Mouse (Mus musculus): ENCODE results near the gene Uqcrc2. TPM values are rescaled to one million over a fixed set of nuclear protein-coding genes. Genes with fewer than 3 reads are reported as not detected.
A peak's percentile ranks its signal among the peaks of the same experiment; 100 is the strongest.

Uqcrc2 gene
- polyA plus RNA-seq (2012; rRNA removed), result 166 and 189 TPM in 2 replicates

DNA sequence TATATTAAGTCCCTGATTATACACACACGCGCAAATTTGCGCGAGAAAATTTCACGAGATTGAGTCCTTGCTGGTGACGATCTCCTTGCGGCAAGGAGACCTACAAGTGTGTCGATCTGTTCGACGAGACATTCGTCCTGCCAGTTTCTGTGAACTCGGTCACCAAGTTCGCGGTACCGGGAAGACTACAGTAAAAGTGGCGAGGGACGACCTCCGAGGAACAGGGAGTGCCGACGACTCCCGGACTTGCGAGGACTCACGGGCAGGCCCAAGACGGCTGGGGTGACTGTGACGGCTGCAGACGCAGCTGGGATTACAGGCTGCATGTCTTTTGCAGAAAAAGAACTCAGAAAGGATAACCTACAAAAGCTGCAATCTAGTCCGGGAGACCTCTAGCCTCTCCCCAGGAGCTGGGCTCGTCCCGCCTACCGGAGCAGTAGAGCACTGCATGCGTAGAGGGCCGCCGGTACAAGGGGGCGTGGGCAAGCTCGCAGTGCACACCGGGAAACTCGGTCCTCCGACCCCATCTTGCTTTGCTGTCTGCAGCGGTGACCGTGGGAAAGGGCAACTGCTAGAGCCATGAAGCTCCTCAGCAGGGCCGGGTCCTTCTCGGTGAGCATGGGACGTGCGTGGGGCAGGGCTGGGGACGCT is at the start of gene Uqcrc2:
Gene Uqcrc2, plus strand, starts transcription at position 466 of the 651 bp plus-strand sequence.
- under 1% methylated on average over 45 of the region's 45 CpGs for WGBS
- peak; percentile 64 for DNase-seq (ENCODE audit: low read depth, low spot score)

DNA sequence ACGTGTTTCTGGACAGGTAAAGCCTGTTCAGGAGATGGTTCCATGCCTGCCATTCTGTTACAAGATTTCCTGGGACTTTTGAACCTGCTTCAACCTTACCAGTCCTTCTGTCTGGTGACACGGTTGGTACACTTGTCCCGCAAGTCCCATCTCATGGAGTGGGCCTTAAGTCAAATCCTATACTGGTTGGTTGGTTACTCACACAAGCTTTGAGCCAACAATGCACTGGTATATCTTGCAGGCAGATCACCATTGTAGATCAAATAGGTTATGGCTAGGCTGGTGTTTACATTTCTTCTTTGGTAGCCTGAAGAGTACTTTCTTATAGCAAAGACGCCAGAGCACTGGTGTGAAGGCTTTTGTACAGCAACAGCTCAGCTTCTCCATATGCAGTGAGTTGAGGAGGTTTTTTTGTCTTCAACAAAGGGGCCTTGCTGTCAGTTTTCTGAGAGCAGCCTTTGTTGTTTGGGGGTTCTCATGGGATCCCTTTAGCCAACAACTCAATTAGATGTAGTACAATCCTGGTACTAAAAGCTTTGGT is 37.7 kb upstream of the Uqcrc2 start:
- no peak for DNase-seq (ENCODE audit: low read depth, low spot score)
- WGBS, result 84% methylated on average over 4 of the region's 4 CpGs

DNA sequence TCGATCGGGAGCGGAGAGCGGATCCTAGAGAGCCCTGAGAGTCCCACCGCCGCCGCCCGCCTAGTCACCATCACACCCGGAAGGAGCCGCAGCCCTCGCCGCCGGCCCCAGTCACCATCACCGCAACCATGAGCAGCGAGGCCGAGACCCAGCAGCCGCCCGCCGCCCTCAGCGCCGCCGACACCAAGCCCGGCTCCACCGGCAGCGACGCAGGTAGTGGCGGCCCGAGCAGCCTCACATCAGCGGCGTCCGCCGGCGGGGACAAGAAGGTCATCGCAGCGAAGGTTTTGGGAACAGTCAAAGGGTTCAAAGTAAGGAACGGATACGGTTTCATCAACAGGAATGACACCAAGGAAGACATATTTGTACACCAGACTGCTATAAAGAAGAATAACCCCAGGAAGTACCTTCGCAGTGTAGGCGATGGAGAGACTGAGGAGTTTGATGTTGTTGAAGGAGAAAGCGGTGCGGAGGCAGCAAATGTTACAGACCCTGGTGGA is 37.2 kb upstream of the Uqcrc2 start:
- WGBS, result 9% methylated on average over 41 of the region's 41 CpGs
- DNase-seq (ENCODE audit: low read depth, low spot score), result no peak

DNA sequence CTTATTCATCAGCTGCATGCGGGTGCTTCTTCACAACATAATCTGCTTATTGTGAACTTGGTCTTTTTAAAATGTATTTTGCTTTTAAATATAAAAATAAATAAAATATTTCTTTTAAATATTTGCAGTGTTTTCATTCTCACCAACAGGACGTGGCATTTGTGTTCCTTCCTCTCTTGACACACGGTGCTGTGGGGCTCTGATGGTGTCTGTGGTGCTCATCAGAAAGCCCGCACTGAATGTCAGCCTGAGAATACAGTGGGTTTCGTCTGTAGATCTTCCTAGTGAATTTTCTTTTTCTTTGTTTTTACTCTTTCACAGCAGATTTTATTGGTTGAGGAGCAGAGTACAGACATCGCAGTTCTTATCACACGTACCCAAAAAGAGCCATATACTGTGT is 36.6 kb upstream of the Uqcrc2 start:
- DNase-seq (ENCODE audit: low read depth, low spot score), result no peak
- WGBS, result 80% methylated on average over 7 of the region's 7 CpGs

DNA sequence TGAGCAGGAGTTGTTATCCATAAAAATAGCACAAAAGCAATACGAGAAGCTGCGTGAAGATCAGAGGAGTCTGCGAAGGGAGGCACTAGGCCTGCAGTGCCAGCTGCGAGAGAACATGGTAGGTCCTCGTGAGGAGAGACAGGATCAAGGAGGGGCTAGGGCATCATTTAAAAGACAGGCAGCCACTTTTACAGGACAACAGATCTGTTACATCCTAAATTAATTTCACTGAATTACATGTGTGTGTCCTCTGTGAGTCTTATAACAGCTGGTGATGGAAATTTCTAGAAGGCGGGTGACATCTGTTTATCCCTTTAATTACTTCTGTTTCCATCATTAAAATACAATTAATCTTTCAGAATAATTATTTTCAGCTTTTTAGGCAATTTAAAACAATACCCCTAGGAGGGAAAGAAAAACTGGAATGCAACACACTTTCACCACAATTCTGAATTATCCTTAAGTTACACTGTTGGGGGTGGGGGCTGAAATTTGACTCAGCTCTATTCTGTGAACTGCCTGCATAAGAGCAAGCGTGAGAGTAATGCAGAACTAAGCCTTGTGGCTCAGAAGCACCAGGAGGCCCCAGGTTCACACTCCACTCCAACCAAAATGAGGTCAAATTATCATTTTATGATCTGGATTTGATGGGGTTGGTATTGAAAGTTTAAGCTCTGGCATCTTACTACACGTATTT is 14.8 kb upstream of the Uqcrc2 start:
- no peak for DNase-seq (ENCODE audit: low read depth, low spot score)
- 70% methylated on average over 8 of the region's 8 CpGs for WGBS

DNA sequence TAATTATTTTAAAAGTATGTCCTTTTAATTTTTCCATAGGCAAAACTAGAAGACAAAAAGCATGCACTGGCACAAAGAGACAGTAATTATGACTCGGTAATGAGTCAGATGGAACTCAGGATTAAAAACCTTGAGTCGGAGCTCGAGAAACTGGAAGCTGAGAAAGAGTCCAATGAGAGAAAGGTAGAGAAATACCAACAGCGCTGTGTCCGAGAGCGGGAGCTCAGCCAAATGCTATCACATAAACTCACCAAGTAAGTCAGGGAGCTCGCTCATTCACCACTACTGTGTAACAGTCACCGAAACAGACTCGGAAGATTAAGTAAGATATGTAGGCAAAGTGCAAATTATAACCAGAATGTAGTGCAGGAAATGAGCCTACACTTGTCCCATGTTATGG is 14.1 kb upstream of the Uqcrc2 start:
- WGBS, result 83% methylated on average over 9 of the region's 9 CpGs
- no peak for DNase-seq (ENCODE audit: low read depth, low spot score)

DNA sequence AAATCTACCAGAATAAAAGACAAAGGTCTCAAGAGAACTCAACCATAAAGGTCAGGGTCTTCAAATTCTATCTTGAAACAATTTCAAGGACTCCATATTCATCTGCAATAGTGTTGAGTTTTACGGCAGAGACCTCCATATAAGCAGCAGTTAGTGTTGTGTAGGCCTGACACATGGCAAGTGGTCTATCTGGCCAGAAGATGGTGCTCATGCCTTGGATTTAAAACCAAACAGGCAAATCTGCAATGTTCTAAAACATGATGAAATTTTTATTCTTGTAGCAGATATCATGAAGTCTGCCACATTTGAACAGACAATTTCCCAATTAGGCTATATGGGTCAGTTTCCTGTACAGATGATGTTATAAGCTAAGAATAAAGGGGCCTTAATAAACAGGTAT is 2.5 kb upstream of the Uqcrc2 start:
- no peak for DNase-seq (ENCODE audit: low read depth, low spot score)

DNA sequence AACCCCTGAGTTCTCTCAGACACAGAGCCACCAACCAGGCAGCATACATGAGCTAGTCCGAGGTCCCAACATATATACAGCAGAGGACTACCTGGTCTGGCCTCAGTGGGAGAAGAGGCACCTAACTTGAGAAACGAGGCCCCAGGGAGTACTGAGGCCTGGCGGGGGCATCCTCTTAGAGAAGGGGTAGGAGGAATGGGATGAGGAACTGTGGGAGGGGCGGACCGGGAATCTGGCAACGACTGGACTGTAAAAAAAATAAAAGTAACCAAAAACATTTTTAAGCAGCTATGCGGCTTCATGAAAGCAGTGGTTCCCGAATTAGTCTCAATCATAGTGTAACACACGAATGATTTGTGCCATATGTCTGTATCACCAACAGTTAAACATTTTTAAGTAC is 675 bp upstream of the Uqcrc2 start:
- no peak for DNase-seq (ENCODE audit: low read depth, low spot score)

More for the DNA sequence above, 2.5 kb upstream of the Uqcrc2 start:
- 37% methylated on average over 1 of the region's 1 CpGs for WGBS

DNA sequence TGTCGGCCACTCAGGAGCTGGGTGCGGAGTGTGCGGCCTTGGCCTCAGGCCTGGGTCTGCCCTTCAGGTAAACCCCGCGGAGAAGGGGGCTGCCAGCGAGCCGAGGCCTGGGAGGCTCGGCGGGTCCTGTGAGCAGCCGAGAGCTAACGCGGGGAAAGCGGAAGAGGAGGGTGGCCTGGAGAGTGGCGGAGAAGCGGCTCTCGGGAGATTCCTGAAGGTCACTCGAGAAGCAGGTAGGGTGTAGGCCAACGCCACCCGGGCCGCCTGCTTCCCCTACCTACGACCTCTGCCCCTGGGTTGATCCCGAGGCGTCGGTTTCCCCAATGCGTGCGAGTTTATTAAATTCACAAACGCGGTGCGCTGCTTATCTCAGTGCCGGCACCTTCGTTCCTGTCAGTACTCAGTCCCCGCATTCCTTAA is 396 bp downstream of the Uqcrc2 start:
- WGBS, result under 1% methylated on average over 32 of the region's 32 CpGs
- no peak for DNase-seq (ENCODE audit: low read depth, low spot score)

More for the DNA sequence above, 675 bp upstream of the Uqcrc2 start:
- WGBS, result 5% methylated on average over 9 of the region's 9 CpGs

DNA sequence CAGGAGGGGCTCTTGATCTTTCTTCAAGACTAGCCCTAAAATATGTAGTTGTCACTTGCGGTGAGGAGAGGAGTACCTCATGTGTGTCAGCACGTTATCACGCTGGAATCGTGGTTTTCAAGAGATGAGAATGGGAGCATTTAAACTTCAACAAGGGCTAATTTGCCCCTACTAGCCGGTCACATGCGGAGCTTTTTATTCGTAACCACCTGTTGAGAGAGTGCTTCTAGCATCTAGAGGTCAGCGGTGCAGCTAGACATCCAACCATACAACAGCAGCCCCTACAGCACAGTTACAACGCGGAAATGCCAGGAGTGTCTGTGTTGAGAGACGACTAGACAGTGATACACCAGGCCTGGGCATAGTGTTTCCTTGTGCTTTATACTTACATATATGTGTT is 845 bp downstream of the Uqcrc2 start:
- peak; percentile 24 for DNase-seq (ENCODE audit: low read depth, low spot score)
- under 1% methylated on average over 11 of the region's 11 CpGs for WGBS

DNA sequence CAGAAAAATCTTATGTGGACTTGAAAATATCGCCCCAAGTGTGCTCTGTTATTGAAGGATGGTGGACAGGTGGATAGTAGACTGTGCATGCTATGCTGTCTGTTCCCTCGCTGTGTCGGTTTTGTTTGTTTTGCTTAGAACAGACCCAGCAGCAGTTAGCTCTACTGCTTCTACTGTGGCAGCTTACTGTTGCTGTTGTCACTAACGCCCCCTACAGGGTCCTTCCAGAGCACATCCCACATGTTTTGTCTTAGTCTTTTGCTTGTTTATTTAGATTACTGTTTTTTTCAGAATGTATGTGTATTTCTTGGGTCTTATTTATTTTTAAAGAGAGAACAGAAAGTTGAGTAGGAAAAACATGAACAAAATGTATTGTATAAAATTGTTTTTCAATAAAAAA is 8.2 kb downstream of the Uqcrc2 start:
- WGBS, result 66% methylated on average over 4 of the region's 4 CpGs
- no peak for DNase-seq (ENCODE audit: low read depth, low spot score)

DNA sequence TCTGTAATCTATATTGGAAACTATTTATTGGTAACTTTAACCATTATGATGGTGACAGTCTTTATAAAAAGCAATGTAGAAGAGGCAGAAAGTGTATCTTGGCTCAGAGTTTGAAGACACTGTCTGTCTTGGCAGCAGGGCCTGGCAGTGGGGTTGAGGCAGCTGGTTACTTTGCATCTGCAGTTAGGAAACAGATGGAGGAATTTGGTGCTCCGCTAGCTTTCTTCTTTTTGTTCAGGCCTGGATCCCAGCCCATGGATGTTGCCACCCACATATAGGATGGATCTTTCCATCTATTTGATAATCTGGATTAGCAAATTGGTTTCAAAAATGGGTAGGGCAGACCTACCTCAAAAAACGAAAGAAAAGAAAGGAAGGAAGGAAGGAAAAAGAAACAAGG is 12.9 kb downstream of the Uqcrc2 start:
- WGBS, result 86% methylated on average over 2 of the region's 2 CpGs
- no peak for DNase-seq (ENCODE audit: low read depth, low spot score)

DNA sequence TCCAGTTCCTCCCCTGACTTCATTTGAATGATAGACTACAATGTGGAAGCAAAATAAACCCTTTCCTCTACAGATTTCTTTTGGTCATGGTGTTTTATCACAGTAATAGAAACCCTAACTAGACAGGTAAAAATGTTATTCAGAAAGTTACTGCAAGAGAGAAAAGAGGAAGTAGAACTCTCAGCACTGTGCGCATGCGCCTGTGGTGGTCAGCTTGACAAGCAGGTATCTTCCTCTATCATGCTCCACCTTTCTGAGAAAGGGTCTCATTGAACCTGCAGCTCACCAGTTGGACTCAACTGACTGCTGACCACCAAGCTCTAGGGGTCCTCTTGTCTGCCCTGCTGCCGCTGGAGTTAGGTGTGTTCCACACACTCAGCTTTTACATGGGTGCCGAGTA is 27.1 kb downstream of the Uqcrc2 start:
- no peak for DNase-seq (ENCODE audit: low read depth, low spot score)
- WGBS, result 85% methylated on average over 4 of the region's 4 CpGs

DNA sequence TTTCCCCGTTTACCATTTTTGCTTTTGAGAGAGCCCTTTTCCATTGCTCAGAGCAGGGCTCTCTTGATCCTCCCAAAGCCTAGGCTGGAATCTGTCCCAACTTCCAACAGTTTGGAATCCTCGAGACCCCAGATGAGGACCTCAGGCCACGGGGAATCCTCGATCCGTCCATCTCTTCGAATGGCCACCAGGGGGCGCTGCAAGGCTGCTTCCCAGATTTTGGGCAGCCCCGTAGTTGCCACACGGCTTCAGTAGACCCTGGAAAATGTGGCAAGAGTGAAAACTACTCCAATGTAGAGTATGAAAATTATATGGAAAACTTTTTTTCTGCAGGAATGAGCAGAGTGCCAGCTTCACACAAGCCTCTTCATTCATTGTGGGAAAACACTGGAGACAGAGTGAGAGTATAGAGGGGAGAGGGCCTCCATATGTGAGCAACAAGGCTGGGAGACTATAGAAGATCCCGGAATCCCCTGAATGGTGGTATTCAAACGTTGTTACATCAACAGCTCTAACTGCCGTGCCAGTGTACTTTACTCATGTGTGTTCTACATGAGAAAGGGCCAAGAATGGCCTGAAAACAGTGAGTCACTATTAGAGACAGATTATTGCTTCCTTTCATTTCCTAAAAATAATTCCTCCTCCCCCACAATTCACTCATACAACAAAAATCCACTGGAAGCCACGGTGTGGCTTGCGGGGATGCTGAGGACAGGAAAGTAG is 35.3 kb downstream of the Uqcrc2 start, which contains the start of gene Pdzd9:
Gene Pdzd9, minus strand, starts transcription at position 191 of the 723 bp plus-strand sequence.
- 19% methylated on average over 14 of the region's 14 CpGs for WGBS
- DNase-seq (ENCODE audit: low read depth, low spot score), result peak; percentile 24

DNA sequence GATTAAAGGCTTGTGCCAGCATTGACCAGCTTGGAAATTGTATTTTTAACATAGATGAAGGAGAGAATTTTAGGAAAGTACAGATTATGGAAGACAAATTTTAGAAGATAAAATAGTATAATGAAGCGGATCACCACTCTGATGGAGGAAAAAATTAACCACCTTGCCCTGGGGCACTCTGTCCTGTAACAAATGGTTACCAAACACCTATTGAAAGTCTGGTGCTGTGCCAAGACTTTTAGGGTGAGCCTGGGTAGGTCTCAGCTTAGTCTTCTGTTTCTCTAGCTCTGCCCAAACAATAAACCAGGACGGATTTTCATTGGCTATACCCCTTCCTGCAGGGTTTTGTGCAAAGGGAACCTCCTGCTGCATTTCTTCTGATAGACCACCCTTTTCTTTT is 36.3 kb downstream of the Uqcrc2 start:
- 41% methylated on average over 2 of the region's 2 CpGs for WGBS
- no peak for DNase-seq (ENCODE audit: low read depth, low spot score)

DNA sequence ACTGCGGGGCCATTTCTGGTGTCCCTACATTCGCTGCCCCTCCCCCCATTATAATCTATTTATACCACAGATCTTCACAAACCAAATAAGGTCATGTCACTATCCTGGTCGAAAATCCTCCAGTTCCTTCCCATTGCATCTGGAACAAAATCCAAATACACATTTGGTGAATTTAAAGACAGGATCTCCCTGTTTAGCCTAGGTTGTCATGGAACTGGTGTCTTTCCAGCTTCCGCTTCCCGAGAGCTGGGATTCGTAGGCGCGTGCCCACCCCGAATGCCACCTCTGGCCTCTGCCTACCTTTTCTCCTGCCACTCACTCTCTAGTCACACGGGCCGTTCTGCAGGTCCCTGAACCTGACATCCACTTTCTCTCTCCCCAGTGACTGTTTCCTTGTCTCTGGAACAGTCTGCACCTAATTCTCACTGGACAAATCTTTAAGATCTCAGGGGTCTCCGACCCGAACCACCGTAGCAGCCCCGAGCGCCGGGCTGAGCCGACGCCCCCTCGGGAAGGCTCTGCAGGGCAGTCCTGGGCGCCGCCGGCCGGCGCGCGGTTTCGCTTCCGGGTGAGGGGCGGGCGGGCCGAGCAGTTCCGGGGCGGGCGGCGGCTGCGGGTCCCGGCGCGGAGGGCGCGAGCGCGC is 42.1 kb downstream of the Uqcrc2 start, which contains the start of gene Mosmo:
Gene Mosmo, plus strand, starts transcription at position 618 of the 643 bp plus-strand sequence.
- peak; percentile 14 for DNase-seq (ENCODE audit: low read depth, low spot score)

DNA sequence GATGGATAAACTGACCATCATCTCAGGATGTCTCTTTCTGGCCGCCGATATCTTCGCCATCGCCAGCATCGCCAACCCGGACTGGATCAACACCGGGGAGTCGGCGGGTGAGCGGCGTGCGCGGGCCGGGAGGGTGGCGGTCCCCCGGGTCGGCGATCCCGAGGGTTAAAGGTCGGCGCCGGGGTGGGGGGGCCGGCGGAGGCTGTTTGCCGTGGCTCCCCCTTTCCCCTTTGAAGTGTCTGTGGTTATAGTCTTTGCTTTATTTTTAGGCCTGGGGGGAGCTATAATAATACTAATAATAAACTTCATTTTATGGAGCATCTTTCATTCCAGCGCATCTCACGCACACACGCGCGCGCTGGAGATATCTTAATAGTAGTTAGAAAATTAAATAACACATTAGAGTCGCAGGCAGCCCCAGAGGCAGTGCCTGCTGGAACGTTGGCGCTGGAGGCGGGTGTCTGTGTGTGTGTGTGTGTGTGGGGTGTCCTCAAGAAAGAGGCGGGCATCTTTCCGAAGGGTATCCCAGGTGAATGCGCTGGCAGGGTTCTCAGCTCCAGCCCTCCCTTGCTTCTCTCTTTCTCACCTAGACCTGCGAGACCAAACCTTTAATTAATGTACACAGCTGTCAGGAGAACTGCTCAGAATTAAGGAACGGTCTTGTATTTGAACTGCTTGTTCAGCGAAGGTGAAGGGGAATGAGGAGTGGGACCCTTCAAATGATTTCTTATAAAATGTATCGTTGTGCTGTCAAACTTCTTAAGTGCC is 43.0 kb downstream of the Uqcrc2 start:
- no peak for DNase-seq (ENCODE audit: low read depth, low spot score)
- WGBS, result 2% methylated on average over 42 of the region's 42 CpGs

More for the DNA sequence above, 42.1 kb downstream of the Uqcrc2 start, which contains the start of gene Mosmo:
- 1% methylated on average over 38 of the region's 44 CpGs for WGBS

DNA sequence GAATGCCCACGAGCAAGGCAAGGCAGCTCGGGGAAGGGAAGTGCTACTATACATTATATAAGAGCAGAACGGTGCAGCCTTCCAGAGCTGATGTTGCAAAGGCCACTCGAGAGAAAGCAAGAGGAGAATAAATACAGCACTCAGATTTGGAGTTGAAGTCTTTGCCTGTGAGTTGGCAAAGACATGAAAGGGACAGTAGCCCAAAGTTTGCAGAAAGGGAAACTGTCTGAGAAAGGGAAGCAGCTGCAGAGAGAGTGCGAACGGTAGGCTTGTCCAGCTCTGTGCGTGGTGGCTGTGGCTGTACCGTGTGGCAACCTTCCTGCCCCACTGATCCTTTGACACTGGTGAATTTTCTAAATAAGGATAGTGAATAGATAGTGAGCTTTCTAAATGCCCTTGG is 44.0 kb downstream of the Uqcrc2 start:
- WGBS, result 37% methylated on average over 8 of the region's 8 CpGs
- no peak for DNase-seq (ENCODE audit: low read depth, low spot score)

DNA sequence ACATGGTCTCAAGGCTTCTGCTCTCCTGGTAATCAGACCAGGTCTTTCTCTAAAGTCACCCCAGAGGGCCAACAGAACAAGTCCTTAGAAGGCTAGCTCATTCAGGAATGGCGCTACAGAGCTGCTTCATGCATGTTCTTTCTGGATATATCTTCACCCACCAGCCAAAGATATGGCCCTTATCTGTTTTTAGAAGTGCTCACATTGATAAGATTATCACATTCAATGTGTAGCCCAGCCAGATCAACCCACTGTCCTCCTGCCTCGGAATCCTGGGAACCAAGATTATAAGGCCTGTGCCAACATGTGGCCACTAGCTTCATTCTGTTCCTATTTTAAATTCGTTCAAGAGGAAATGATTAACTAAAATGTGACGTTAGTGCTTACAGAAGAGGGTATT is 47.0 kb downstream of the Uqcrc2 start:
- DNase-seq (ENCODE audit: low read depth, low spot score), result no peak
- WGBS, result 51% methylated on average over 4 of the region's 4 CpGs
